Mouse (Mus musculus) NIH3T3 (cell line): ENCODE data around the gene Cst7.
A peak's percentile ranks its signal among the peaks of the same experiment; 100 is the strongest.
"Not testable (repeated sequence)": the region's sequence is repeated elsewhere in the genome, so short reads cannot be mapped to it uniquely, and the experiment has no call there.

ENCODE experiments used
- DNase-seq: peaks from one replicate; pipeline ENCODE4 v3.0.0-alpha.2; 2012; ENCODE audit warnings: low read depth

The Cst7 gene

GRCm38 (mm10) chr2:150569847-150570590 is at the start of gene Cst7:
Gene Cst7 (plus strand): TSS chr2:150570415.
- no peak for DNase-seq

- DNase-seq = no peak
Measured at GRCm38 (mm10) chr2:150525703-150526207, 44.5 kb upstream of the Cst7 start.

- DNase-seq = not testable (repeated sequence)
Measured at GRCm38 (mm10) chr2:150549576-150549975, 20.6 kb upstream of the Cst7 start.

- DNase-seq = peak; percentile 65
Measured at GRCm38 (mm10) chr2:150558568-150558967, 11.6 kb upstream of the Cst7 start.

GRCm38 (mm10) chr2:150567051-150567450 is 3.2 kb upstream of the Cst7 start:
- no peak for DNase-seq

GRCm38 (mm10) chr2:150570761-150571160 is 546 bp downstream of the Cst7 start:
- no peak for DNase-seq

GRCm38 (mm10) chr2:150572463-150572862 is 2.2 kb downstream of the Cst7 start:
- no peak for DNase-seq

GRCm38 (mm10) chr2:150576256-150576655 is 6.0 kb downstream of the Cst7 start:
- DNase-seq = no peak

- no peak for DNase-seq
Measured at GRCm38 (mm10) chr2:150578603-150579002, 8.4 kb downstream of the Cst7 start.

- DNase-seq = no peak
Measured at GRCm38 (mm10) chr2:150579628-150580027, 9.4 kb downstream of the Cst7 start.

- DNase-seq = no peak
Measured at GRCm38 (mm10) chr2:150589076-150589475, 18.9 kb downstream of the Cst7 start.

- DNase-seq = no peak
Measured at GRCm38 (mm10) chr2:150595411-150596190, 25.4 kb downstream of the Cst7 start.

GRCm38 (mm10) chr2:150600263-150600662 is 30.0 kb downstream of the Cst7 start:
- no peak for DNase-seq

- DNase-seq = no peak
Measured at GRCm38 (mm10) chr2:150602166-150602565, 32.0 kb downstream of the Cst7 start.

GRCm38 (mm10) chr2:150604802-150605201 is 34.6 kb downstream of the Cst7 start:
- no peak for DNase-seq

GRCm38 (mm10) chr2:150607086-150607485 is 36.9 kb downstream of the Cst7 start:
- DNase-seq = no peak

- peak; percentile 98 for DNase-seq
Measured at GRCm38 (mm10) chr2:150608087-150608799, 38.0 kb downstream of the Cst7 start, which contains the start of gene Apmap. Gene Apmap (minus strand): TSS chr2:150608567.

- peak; percentile 87 for DNase-seq
Measured at GRCm38 (mm10) chr2:150608872-150609560, 38.8 kb downstream of the Cst7 start.

GRCm38 (mm10) chr2:150610097-150610496 is 39.9 kb downstream of the Cst7 start:
- no peak for DNase-seq

GRCm38 (mm10) chr2:150621698-150622097 is 51.5 kb downstream of the Cst7 start:
- DNase-seq = no peak

- DNase-seq = no peak
Measured at GRCm38 (mm10) chr2:150623957-150624356, 53.7 kb downstream of the Cst7 start.

GRCm38 (mm10) chr2:150624926-150625325 is 54.7 kb downstream of the Cst7 start:
- DNase-seq = no peak
